17 mouse cellular contexts compared by ENCODE assay signal in the genomic region with DNA sequence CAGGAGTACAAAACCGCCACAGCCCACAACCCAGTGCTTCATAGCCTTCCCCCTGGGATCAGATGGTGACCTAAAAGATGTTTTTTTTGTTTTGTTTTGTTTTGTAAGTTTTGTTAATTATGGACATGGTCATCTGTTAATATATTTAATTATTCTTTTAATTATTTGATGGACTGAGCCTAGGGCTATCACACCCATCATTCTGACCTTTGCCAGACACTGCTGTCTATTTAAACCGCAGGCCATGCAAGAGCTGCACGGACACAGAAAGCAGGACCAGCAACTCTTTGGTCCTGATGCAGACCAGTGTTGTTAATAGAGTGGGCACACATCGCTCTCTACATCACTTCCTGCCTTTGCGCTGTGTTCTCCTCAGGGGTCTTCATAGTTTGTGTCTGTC.
"Had no signal": no experiment of that assay in that cellular context is flagged by ENCODE, and none has a peak within 500 bp of the region (broad histone marks: within the 10 kb centered on the region; RNA-seq: fewer than 3 reads in every experiment).

No protein-coding gene starts in this region.

- H3K4me1 ChIP-seq: neural tube, embryonic 12.5 days; neural tube, embryonic 13.5 days; neural tube, embryonic 15.5 days; stomach, embryonic 15.5 days had no signal

- H3K9me3 ChIP-seq: neural tube, embryonic 12.5 days; neural tube, embryonic 13.5 days; neural tube, embryonic 15.5 days; stomach, embryonic 15.5 days had no signal

- H3K4me2 ChIP-seq: neural tube, embryonic 12.5 days; neural tube, embryonic 13.5 days; neural tube, embryonic 15.5 days; stomach, embryonic 15.5 days had no signal

- H3K9ac ChIP-seq: neural tube, embryonic 12.5 days; neural tube, embryonic 13.5 days; neural tube, embryonic 15.5 days; stomach, embryonic 15.5 days had no signal

- DNase-seq: retina, postnatal 1 day; right cerebral cortex, adult 18-20 months; right cerebral cortex, postnatal 14 days; right cerebral cortex, postnatal 25 days; right cerebral cortex, postnatal 4 days; spleen, adult 18-20 months; thymus, adult 18-20 months; thymus, adult 2 months; thymus, postnatal 14 days; thymus, postnatal 25 days; thymus, postnatal 36 days; thymus, postnatal 4 days had no signal

- H3K4me3 ChIP-seq: neural tube, embryonic 12.5 days; neural tube, embryonic 13.5 days; neural tube, embryonic 15.5 days; stomach, embryonic 15.5 days had no signal

- H3K27me3 ChIP-seq: neural tube, embryonic 12.5 days; neural tube, embryonic 13.5 days; neural tube, embryonic 15.5 days; stomach, embryonic 15.5 days had no signal

- H3K27ac ChIP-seq: neural tube, embryonic 12.5 days; neural tube, embryonic 13.5 days; neural tube, embryonic 15.5 days; stomach, embryonic 15.5 days; stomach, postnatal 0 days had no signal
